Mouse (Mus musculus): ENCODE data around the gene Faim2.

GRCm38 (mm10) chr15:99473801-99474575, 54.0 kb downstream of the Faim2 start:
- TF ChIP-seq POLR2A (IDR thresholded peaks at IDR 0.05; ENCODE audit: control insufficient read depth, extremely low read depth, insufficient read depth, low read length, poor library complexity) (no peak), CTCF (IDR thresholded peaks at IDR 0.05; ENCODE audit: borderline replicate concordance, control insufficient read depth, extremely low read depth, insufficient read depth, low read length, poor library complexity) (no peak)

All from thymus, adult 2 months (tissue).